Comparison of ENCODE assay signal across 27 mouse cellular contexts in genomic region chr7:144604291-144604690, GRCm38 (mm10). TPM values are rescaled to one million over a fixed set of nuclear protein-coding genes. Genes with fewer than 3 reads are reported as not detected.
DNase-seq lines count a peak whose midpoint lies in the region; ATAC-seq and TF ChIP-seq lines count a peak whose summit lies in the region.
"Had no signal": no experiment of that assay in that cellular context is flagged by ENCODE, and none has a peak within 500 bp of the region (broad histone marks: within the 10 kb centered on the region; RNA-seq: fewer than 3 reads in every experiment).

No protein-coding gene starts in this region.

- no peak overlapping the region for H3K9ac ChIP-seq in heart, embryonic 16.5 days (ENCODE audit: low read length)
- H3K9ac ChIP-seq: embryonic facial prominence, embryonic 13.5 days; forebrain, embryonic 13.5 days; hindbrain, embryonic 13.5 days had no signal

- H3K9me3 ChIP-seq in heart, embryonic 16.5 days (replicated peaks; ENCODE audit: control insufficient read depth, low read length), result no peaks in the 10 kb centered on the region
- H3K9me3 ChIP-seq: embryonic facial prominence, embryonic 10.5 days; embryonic facial prominence, embryonic 13.5 days; forebrain, embryonic 13.5 days; hindbrain, embryonic 10.5 days; hindbrain, embryonic 13.5 days had no signal

- peak overlapping the region; percentile 40; the same call in 1 of the 2 replicates for H3K27ac ChIP-seq in heart, embryonic 16.5 days (ENCODE audit: low read length)
- H3K27ac ChIP-seq in small intestine, adult 2 months (ENCODE audit: insufficient read depth, low read depth, low read length), result 0 out of 2 replicates have a peak overlapping the region, but pooled peaks have one; percentile 9
- H3K27ac ChIP-seq: embryonic facial prominence, embryonic 10.5 days; embryonic facial prominence, embryonic 13.5 days; forebrain, embryonic 13.5 days; hindbrain, embryonic 13.5 days had no signal

- H3K4me2 ChIP-seq in heart, embryonic 16.5 days (ENCODE audit: low read depth, low read length), result no peak overlapping the region
- H3K4me2 ChIP-seq: embryonic facial prominence, embryonic 13.5 days; forebrain, embryonic 13.5 days; heart, embryonic 11.5 days; hindbrain, embryonic 13.5 days had no signal

- no peak for ATAC-seq in heart, embryonic 16.5 days (replicated peaks; ENCODE audit: extremely low read depth, insufficient read depth, low FRiP score)
- ATAC-seq: forebrain, embryonic 13.5 days; forebrain, embryonic 16.5 days; hindbrain, embryonic 16.5 days; Patski had no signal

- peaks cover 11% of the 10 kb centered on the region for H3K4me1 ChIP-seq in heart, embryonic 16.5 days (ENCODE audit: control insufficient read depth, insufficient read depth, low read length)
- peaks cover 2% of the 10 kb centered on the region; the same call in 1 of the 2 replicates for H3K4me1 ChIP-seq in lung, adult 2 months (ENCODE audit: control insufficient read depth, insufficient read depth, low read length)
- peaks cover 16% of the 10 kb centered on the region; the same call in 1 of the 2 replicates for H3K4me1 ChIP-seq in small intestine, adult 2 months (ENCODE audit: control insufficient read depth, insufficient read depth, insufficient read length, low read length)
- H3K4me1 ChIP-seq: embryonic facial prominence, embryonic 13.5 days had no signal

- TF ChIP-seq CTCF in lung, adult 2 months (IDR thresholded peaks at IDR 0.05; ENCODE audit: insufficient read depth, low read length), result no peak
- no peak for TF ChIP-seq CTCF in small intestine, adult 2 months (IDR thresholded peaks at IDR 0.05; ENCODE audit: extremely low read depth, insufficient read length, insufficient replicate concordance, low read depth, low read length)

- WGBS in heart, embryonic 16.5 days, result 90% methylated on average over 2 of the region's 2 CpGs
- WGBS in lung, adult 2 months, result 67% methylated on average over 2 of the region's 2 CpGs
- WGBS in small intestine, adult 2 months, result 82% methylated on average over 2 of the region's 2 CpGs

- no peaks in the 10 kb centered on the region for H3K27me3 ChIP-seq in heart, embryonic 16.5 days (ENCODE audit: control insufficient read depth, insufficient read depth, low read length)
- no peaks in the 10 kb centered on the region for H3K27me3 ChIP-seq in small intestine, adult 2 months (ENCODE audit: control insufficient read depth, insufficient read depth, low read length)
- H3K27me3 ChIP-seq: embryonic facial prominence, embryonic 13.5 days; forebrain, embryonic 13.5 days; Patski had no signal

- no peak overlapping the region for H3K4me3 ChIP-seq in heart, embryonic 16.5 days (ENCODE audit: low read length)
- no peak overlapping the region for H3K4me3 ChIP-seq in lung, adult 2 months (replicated peaks; ENCODE audit: extremely low read depth, low read depth, low read length)
- no peak overlapping the region for H3K4me3 ChIP-seq in small intestine, adult 2 months (ENCODE audit: low read depth, low read length)
- H3K4me3 ChIP-seq: embryonic facial prominence, embryonic 10.5 days; embryonic facial prominence, embryonic 13.5 days; erythroblast, embryonic 14.5 days; forebrain, embryonic 13.5 days; hindbrain, embryonic 10.5 days; hindbrain, embryonic 13.5 days had no signal

- no peak for TF ChIP-seq POLR2A in lung, adult 2 months (IDR thresholded peaks at IDR 0.05; ENCODE audit: borderline replicate concordance, extremely low read depth, low read depth, low read length)
- no peak for TF ChIP-seq POLR2A in small intestine, adult 2 months (IDR thresholded peaks at IDR 0.05; ENCODE audit: low read depth, low read length)

- H3K36me3 ChIP-seq in heart, embryonic 16.5 days (ENCODE audit: control insufficient read depth, insufficient read depth), result no peaks in the 10 kb centered on the region
- no peaks in the 10 kb centered on the region for H3K36me3 ChIP-seq in small intestine, adult 2 months (ENCODE audit: control insufficient read depth, insufficient read depth, low read length)
- H3K36me3 ChIP-seq: embryonic facial prominence, embryonic 13.5 days; hindbrain, embryonic 13.5 days had no signal

- DNase-seq in heart, adult 18-20 months, result no peak
- DNase-seq in lung, postnatal 14 days, result peak; percentile 23
- no peak for DNase-seq in lung, adult 2 months
- peak; percentile 21 for DNase-seq in NIH3T3 (ENCODE audit: low read depth)
- no peak for DNase-seq in thymus, postnatal 36 days
- DNase-seq: adrenal gland, adult 2 months; adrenal gland, postnatal 14 days; cerebellum, adult 11-12 months; cerebellum, adult 8-10 months; cerebellum, postnatal 10 days; cerebellum, postnatal 36 days; embryo, embryonic 11 days; gastrocnemius, postnatal 10 days; gastrocnemius, postnatal 36 days; heart, postnatal 36 days had no signal

RNA-seq across cellular contexts. Expression of gene Fadd, which starts 22.0 kb away (rescaled TPM):
- 12.7 and 12.8 TPM in 2 replicates for polyA plus RNA-seq in heart, embryonic 16.5 days (2015; fragmentation: Nextera tagmentation; extraction: Ambion mirVana)
- total RNA-seq in heart, adult 18-20 months (2021), result 1 to 10 TPM; 8.5 to 8.6 TPM
- 9.2 and 11.6 TPM in 2 replicates for polyA plus RNA-seq in lung, adult 2 months (2012; rRNA removed)
- polyA plus RNA-seq in small intestine, adult 2 months (2012; rRNA removed), result 8.2 and 16.7 TPM in 2 replicates

RNA-seq across cellular contexts. Expression of gene Ppfia1, which starts 50.8 kb away (rescaled TPM):
- 27.0 and 27.8 TPM in 2 replicates for polyA plus RNA-seq in heart, embryonic 16.5 days (2015; fragmentation: Nextera tagmentation; extraction: Ambion mirVana)
- total RNA-seq in heart, adult 18-20 months (2021), result 10 to 100 TPM; 37.8 to 39.6 TPM
- polyA plus RNA-seq in lung, adult 2 months (2012; rRNA removed), result 30.5 and 40.9 TPM in 2 replicates
- polyA plus RNA-seq in small intestine, adult 2 months (2012; rRNA removed), result 10.4 and 22.3 TPM in 2 replicates

Comparison
In these comparisons a context has a peak if more than half of its experiments do, and no peak if none do; other contexts are left out.
1. DNase-seq: peak in lung, postnatal 14 days (single experiment) and NIH3T3 (single experiment); none in heart, adult 18-20 months (0 of 2), lung, adult 2 months (single experiment) and thymus, postnatal 36 days (0 of 2).